Mouse (Mus musculus): ENCODE data around the gene Wasf2. TPM values are rescaled to one million over a fixed set of nuclear protein-coding genes. Genes with fewer than 3 reads are reported as not detected.
A peak's percentile ranks its signal among the peaks of the same experiment; 100 is the strongest.
"Not testable (repeated sequence)": the region's sequence is repeated elsewhere in the genome, so short reads cannot be mapped to it uniquely, and the experiment has no call there.

The Wasf2 gene
- polyA plus RNA-seq, 1 experiment from 2014 or later, result 23.9 TPM

DNA sequence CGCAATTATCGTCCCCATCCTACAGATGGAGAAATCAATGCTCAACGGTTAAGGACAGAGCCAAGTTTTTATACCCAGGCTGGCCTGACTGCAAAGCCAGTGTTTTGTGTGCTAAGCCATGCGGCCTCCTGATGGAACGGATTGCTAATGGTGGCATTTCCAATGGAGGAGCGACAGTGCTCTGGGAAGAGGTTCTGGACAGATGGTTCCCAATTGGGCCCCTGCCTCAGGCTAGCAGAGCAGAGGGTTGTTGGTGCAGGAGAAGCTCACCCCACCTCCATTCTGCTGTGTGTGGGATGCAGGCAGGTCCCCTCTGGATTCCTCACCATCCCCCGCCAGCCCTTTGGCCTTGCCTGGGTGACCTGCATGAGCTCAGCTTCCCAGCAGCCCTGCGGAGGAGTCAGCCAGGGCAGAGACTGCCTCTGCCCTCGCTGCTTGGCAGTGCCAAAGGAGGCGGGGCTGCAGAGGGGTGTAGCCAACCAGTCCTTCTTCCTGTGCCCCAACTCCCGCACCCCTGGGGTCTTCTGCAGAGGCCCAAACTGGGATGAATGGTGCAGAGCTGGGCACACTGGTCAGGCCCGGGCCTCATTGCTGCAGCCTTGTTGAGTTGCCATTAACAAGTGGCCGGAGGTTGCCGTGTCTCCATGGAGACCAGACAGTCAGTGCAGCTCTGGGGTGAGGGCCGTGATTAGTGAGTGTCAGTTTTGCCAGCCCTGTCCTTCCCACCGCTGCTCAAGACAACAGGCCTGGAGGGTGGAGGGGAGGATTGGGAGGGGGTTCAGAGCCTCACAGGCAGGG, 35.2 kb upstream of the Wasf2 start:
- peak overlapping the region; percentile 39 for H3K9ac ChIP-seq
- H3K4me3 ChIP-seq (replicated peaks; ENCODE audit: low read length), result 0 out of 2 replicates have a peak overlapping the region, but pooled peaks have one; percentile 7
- H3K27me3 ChIP-seq (ENCODE audit: control insufficient read depth, insufficient read depth, low read length), result no peaks in the 10 kb centered on the region
- peak overlapping the region; percentile 42 for H3K4me2 ChIP-seq (replicated peaks)
- no peaks in the 10 kb centered on the region for H3K36me3 ChIP-seq (replicated peaks; ENCODE audit: control insufficient read depth, insufficient read depth)
- ATAC-seq (ENCODE audit: low FRiP score) (peak; percentile 82), DNase-seq (ENCODE audit: low spot score) (peak; percentile 61)
- WGBS, result 22% methylated on average over 16 of the region's 16 CpGs
- H3K9me3 ChIP-seq (ENCODE audit: control insufficient read depth, low read length), result no peaks in the 10 kb centered on the region
- H3K4me1 ChIP-seq (replicated peaks; ENCODE audit: control insufficient read depth, insufficient read depth, low read length), result peaks cover 37% of the 10 kb centered on the region
- H3K27ac ChIP-seq, result peak overlapping the region; percentile 87

DNA sequence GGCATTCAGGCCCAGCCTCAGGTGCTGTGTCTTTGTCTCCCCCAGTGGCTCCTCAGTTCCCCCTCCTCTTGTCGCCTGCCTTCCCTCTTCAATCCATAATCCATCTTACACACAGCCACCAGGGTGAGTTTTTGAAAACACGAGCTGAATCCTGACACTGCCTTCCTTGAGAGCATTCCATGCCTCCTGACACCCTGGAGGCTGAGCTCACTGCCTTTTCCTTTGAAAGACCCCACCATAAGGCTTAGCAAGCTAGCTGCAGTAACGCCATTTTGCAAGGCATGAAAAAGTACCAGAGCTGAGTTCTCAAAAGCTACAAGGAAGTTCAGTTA, 34.6 kb upstream of the Wasf2 start:
- Histone ChIP-seq H3K9ac (peak overlapping the region; percentile 39; the same call in 1 of the 2 replicates), H3K4me2 (replicated peaks) (peak overlapping the region; percentile 42), H3K4me3 (replicated peaks; ENCODE audit: low read length) (0 out of 2 replicates have a peak overlapping the region, but pooled peaks have one; percentile 7), H3K27ac (peak overlapping the region; percentile 87), H3K4me1 (replicated peaks; ENCODE audit: control insufficient read depth, insufficient read depth, low read length) (peaks cover 31% of the 10 kb centered on the region)
- H3K9me3 ChIP-seq (ENCODE audit: control insufficient read depth, low read length); ATAC-seq (ENCODE audit: low FRiP score); H3K36me3 ChIP-seq (replicated peaks; ENCODE audit: control insufficient read depth, insufficient read depth); H3K27me3 ChIP-seq (ENCODE audit: control insufficient read depth, insufficient read depth, low read length); DNase-seq (ENCODE audit: low spot score): not testable (repeated sequence)
- WGBS, result 13% methylated on average over 3 of the region's 3 CpGs

DNA sequence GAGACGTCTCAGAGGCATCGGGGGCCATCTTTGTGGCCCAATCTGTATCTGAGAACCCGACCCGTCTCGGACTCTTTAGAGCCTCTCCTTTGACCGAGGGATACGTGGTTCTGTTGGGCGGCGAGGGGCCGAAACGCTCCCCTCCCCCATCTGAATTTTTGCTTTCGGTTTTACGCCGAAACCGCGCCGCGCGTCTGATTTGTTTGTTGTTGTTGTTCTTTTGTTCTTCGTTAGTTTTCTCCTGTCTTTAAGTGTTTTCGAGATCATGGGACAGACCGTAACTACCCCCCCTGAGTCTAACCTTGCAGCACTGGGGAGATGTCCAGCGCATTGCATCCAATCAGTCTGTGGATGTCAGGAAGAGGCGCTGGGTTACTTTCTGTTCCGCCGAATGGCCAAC, 33.6 kb upstream of the Wasf2 start:
- not testable (repeated sequence) for H3K9ac ChIP-seq; H3K36me3 ChIP-seq (replicated peaks; ENCODE audit: control insufficient read depth, insufficient read depth); H3K27ac ChIP-seq; H3K9me3 ChIP-seq (ENCODE audit: control insufficient read depth, low read length); H3K27me3 ChIP-seq (ENCODE audit: control insufficient read depth, insufficient read depth, low read length); DNase-seq (ENCODE audit: low spot score); ATAC-seq (ENCODE audit: low FRiP score)
- Histone ChIP-seq H3K4me3 (replicated peaks; ENCODE audit: low read length) (peak overlapping the region; percentile 17; the same call in 1 of the 2 replicates), H3K4me1 (replicated peaks; ENCODE audit: control insufficient read depth, insufficient read depth, low read length) (peaks cover 25% of the 10 kb centered on the region), H3K4me2 (replicated peaks) (peak overlapping the region; percentile 36)
- under 1% methylated on average over 11 of the region's 26 CpGs for WGBS

DNA sequence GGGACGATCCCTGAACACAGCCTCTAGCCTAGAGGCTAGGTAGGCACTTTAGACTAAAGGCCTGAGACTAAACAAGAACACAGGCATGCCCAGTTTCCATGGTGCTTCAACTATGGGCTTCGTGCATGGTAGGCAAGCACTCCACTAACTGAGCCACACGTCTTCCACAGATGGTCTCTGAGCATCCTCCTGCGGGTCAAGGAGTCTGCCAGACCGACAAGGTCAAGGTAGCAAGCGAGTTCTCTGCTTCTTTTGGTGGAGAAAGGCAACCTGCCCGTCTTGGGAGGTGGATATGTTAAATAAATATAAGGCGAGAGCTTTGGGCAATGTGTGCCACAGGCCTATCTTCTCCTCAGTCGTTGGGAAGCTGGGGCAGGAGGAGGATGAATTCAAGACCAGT, 28.6 kb upstream of the Wasf2 start:
- no peak for ATAC-seq (ENCODE audit: low FRiP score)
- no peak overlapping the region; the same call in 1 of the 2 replicates for H3K4me3 ChIP-seq (replicated peaks; ENCODE audit: low read length)
- H3K9me3 ChIP-seq (ENCODE audit: control insufficient read depth, low read length), result no peaks in the 10 kb centered on the region
- peak overlapping the region; percentile 28 for H3K4me2 ChIP-seq (replicated peaks)
- no peak for DNase-seq (ENCODE audit: low spot score)
- H3K27ac ChIP-seq, result no peak overlapping the region
- no peaks in the 10 kb centered on the region for H3K36me3 ChIP-seq (replicated peaks; ENCODE audit: control insufficient read depth, insufficient read depth)
- H3K4me1 ChIP-seq (replicated peaks; ENCODE audit: control insufficient read depth, insufficient read depth, low read length), result 0 out of 2 replicates have a peak, but pooled peaks cover 11% of the 10 kb centered on the region
- 78% methylated on average over 9 of the region's 9 CpGs for WGBS
- no peaks in the 10 kb centered on the region for H3K27me3 ChIP-seq (ENCODE audit: control insufficient read depth, insufficient read depth, low read length)
- H3K9ac ChIP-seq, result no peak overlapping the region

DNA sequence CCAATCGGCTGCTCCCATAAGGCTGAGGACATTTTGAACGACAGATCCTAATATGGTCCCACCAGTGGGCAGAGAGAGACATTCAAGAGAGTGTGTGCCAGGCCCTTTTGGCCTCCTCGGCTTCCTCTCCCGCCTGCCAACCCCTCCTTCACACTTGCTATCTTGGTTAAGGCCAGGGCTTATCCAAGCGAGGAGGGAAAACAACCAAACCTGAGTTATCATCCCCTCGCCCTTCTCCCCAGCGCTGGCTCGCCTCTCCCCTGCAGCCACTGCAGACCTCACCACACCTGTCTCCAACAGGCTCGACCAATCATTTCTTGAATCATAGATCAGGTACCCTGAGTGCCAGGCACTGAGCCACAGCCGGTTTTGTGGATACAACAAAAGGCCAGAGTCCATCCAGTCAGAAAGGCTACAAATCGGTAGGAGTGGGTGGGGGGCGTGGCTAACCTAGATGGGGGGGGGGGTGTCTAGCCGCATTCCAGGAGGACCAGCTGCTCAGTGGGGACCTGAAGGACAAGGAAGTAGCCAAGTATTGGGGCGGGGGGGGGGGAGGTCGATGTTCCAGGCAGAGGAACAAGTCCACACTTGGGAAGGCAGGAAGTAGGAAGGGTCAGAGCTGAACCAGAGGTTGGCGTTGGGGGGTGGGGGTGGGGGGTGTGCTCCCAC, 26.6 kb upstream of the Wasf2 start:
- Histone ChIP-seq H3K4me3 (replicated peaks; ENCODE audit: low read length) (no peak overlapping the region), H3K36me3 (replicated peaks; ENCODE audit: control insufficient read depth, insufficient read depth) (no peaks in the 10 kb centered on the region), H3K9me3 (ENCODE audit: control insufficient read depth, low read length) (no peaks in the 10 kb centered on the region), H3K9ac (no peak overlapping the region), H3K27ac (no peak overlapping the region), H3K4me1 (replicated peaks; ENCODE audit: control insufficient read depth, insufficient read depth, low read length) (0 out of 2 replicates have a peak, but pooled peaks cover 11% of the 10 kb centered on the region), H3K27me3 (ENCODE audit: control insufficient read depth, insufficient read depth, low read length) (no peaks in the 10 kb centered on the region), H3K4me2 (replicated peaks) (peak overlapping the region; percentile 21; the same call in 1 of the 2 replicates)
- ATAC-seq (ENCODE audit: low FRiP score) (no peak), DNase-seq (ENCODE audit: low spot score) (no peak)
- WGBS, result 29% methylated on average over 16 of the region's 16 CpGs

DNA sequence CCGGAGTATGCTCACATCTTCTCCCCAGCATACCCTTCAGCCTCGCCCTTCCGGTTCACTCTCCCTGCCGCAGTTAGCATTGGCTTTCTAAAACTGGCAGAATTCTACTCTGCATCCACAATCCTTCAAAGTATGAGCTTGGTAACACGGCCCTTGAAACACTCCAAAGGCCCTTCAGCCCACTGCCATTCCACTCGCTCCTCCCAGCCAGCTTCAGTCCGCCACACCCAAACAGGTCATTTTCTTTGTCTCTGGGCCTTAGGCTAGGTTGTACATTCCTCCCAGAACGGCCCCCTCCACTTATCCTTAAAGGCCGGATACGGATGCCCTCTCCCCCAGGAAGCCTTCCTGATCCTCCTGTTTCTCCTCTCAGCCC, 26.1 kb upstream of the Wasf2 start:
- 41% methylated on average over 10 of the region's 10 CpGs for WGBS
- H3K27me3 ChIP-seq (ENCODE audit: control insufficient read depth, insufficient read depth, low read length), result no peaks in the 10 kb centered on the region
- no peak overlapping the region for H3K4me3 ChIP-seq (replicated peaks; ENCODE audit: low read length)
- DNase-seq (ENCODE audit: low spot score) (no peak), ATAC-seq (ENCODE audit: low FRiP score) (no peak)
- H3K4me1 ChIP-seq (replicated peaks; ENCODE audit: control insufficient read depth, insufficient read depth, low read length), result 0 out of 2 replicates have a peak, but pooled peaks cover 11% of the 10 kb centered on the region
- H3K9ac ChIP-seq, result no peak overlapping the region
- no peak overlapping the region for H3K4me2 ChIP-seq (replicated peaks)
- no peaks in the 10 kb centered on the region for H3K9me3 ChIP-seq (ENCODE audit: control insufficient read depth, low read length)
- H3K36me3 ChIP-seq (replicated peaks; ENCODE audit: control insufficient read depth, insufficient read depth), result no peaks in the 10 kb centered on the region
- H3K27ac ChIP-seq, result no peak overlapping the region

DNA sequence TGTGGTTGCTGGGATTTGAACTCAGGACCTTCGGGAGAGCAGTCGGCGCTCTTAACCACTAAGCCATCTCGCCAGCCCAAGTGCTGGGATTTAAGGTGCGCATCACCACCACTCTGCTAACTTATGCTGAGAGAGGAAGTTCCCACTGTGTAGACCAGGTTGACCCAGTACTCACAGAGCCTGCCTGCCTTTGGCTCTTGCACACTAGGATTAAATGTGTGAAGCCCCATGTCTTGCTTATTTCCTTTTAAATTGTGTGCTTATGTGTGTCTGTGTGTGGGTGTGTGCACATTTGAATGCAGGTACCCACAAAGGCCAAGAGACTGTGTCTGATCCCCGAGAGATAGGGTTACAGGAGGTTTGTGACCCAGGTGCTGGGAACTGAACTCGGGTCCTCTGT, 23.6 kb upstream of the Wasf2 start:
- H3K4me1 ChIP-seq (replicated peaks; ENCODE audit: control insufficient read depth, insufficient read depth, low read length), result 0 out of 2 replicates have a peak, but pooled peaks cover 8% of the 10 kb centered on the region
- WGBS, result 95% methylated on average over 7 of the region's 7 CpGs
- ATAC-seq (ENCODE audit: low FRiP score), result no peak
- no peak overlapping the region for H3K4me3 ChIP-seq (replicated peaks; ENCODE audit: low read length)
- H3K36me3 ChIP-seq (replicated peaks; ENCODE audit: control insufficient read depth, insufficient read depth), result no peaks in the 10 kb centered on the region
- H3K4me2 ChIP-seq (replicated peaks), result no peak overlapping the region
- no peaks in the 10 kb centered on the region for H3K27me3 ChIP-seq (ENCODE audit: control insufficient read depth, insufficient read depth, low read length)
- DNase-seq (ENCODE audit: low spot score), result no peak
- no peak overlapping the region for H3K9ac ChIP-seq
- no peaks in the 10 kb centered on the region for H3K9me3 ChIP-seq (ENCODE audit: control insufficient read depth, low read length)
- no peak overlapping the region for H3K27ac ChIP-seq

DNA sequence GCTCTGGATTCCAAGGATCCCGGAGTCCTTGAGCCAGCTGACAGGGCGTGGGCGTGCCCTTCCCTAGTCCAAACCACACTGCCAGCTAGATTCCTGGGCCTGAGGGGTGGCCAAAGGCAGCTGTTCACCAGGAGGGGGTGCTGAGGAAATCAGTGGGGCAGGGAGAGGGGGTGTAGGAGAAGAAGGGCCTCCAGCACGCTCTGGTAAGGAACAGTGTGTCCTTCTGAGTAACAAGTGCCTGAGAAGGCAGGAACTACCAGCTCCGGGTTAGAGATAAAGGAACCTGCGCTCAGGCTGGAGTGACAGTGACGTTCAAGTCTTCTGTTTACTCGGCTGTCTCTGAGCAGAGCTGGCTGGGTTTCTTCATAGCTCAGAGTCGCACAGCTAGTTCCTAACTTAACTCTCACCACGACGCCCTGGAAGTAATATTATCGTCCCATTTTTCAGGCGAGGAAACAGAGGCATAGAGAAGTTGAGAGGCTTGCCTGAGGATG, 22.5 kb upstream of the Wasf2 start:
- Histone ChIP-seq H3K4me3 (replicated peaks; ENCODE audit: low read length) (no peak overlapping the region), H3K4me1 (replicated peaks; ENCODE audit: control insufficient read depth, insufficient read depth, low read length) (0 out of 2 replicates have a peak, but pooled peaks cover 3% of the 10 kb centered on the region), H3K9ac (no peak overlapping the region), H3K27me3 (ENCODE audit: control insufficient read depth, insufficient read depth, low read length) (no peaks in the 10 kb centered on the region), H3K36me3 (replicated peaks; ENCODE audit: control insufficient read depth, insufficient read depth) (no peaks in the 10 kb centered on the region), H3K9me3 (ENCODE audit: control insufficient read depth, low read length) (no peaks in the 10 kb centered on the region), H3K4me2 (replicated peaks) (no peak overlapping the region), H3K27ac (0 out of 2 replicates have a peak overlapping the region, but pooled peaks have one; percentile 26)
- DNase-seq (ENCODE audit: low spot score) (no peak), ATAC-seq (ENCODE audit: low FRiP score) (no peak)
- WGBS, result 66% methylated on average over 13 of the region's 13 CpGs

Data from hindbrain, embryonic 14.5 days (tissue).